Mouse (Mus musculus): ENCODE measurements around the gene Zbtb25.

Gene Zbtb25

GRCm38 (mm10) chr12:76377059-76377458, 7.7 kb upstream of the Zbtb25 start:
- CTCF ChIA-PET: no interaction called here

- CTCF ChIA-PET: no interaction called here
These were observed 7.2 kb upstream of the Zbtb25 start for GRCm38 (mm10) chr12:76376649-76377048.

GRCm38 (mm10) chr12:76375506-76375905, 6.1 kb upstream of the Zbtb25 start:
- CTCF ChIA-PET: no interaction called here

GRCm38 (mm10) chr12:76374911-76375310, 5.5 kb upstream of the Zbtb25 start:
- CTCF ChIA-PET: no interaction called here

GRCm38 (mm10) chr12:76373991-76374390, 4.6 kb upstream of the Zbtb25 start:
- CTCF ChIA-PET: interaction anchor here (0.6 kb wide), 1 partner anchor 26 kb away, joined by 7 read pairs; no protein-coding TSS in a partner anchor

- CTCF ChIA-PET: interaction anchor here (0.6 kb wide), 1 partner anchor 41 kb away, joined by 8 read pairs; no protein-coding TSS in a partner anchor
These were observed 3.7 kb upstream of the Zbtb25 start for GRCm38 (mm10) chr12:76372881-76373818.

GRCm38 (mm10) chr12:76372046-76372445, 2.6 kb upstream of the Zbtb25 start:
- CTCF ChIA-PET: no interaction called here

- CTCF ChIA-PET: no interaction called here
These were observed 1.6 kb upstream of the Zbtb25 start for GRCm38 (mm10) chr12:76370831-76371571.

GRCm38 (mm10) chr12:76369978-76370830, 802 bp upstream of the Zbtb25 start, which contains the start of gene Zbtb1:
TSS of gene Zbtb1 (plus strand) at chr12:76370266.
- CTCF ChIA-PET: no interaction called here

GRCm38 (mm10) chr12:76368790-76369205, 604 bp downstream of the Zbtb25 start:
- CTCF ChIA-PET: no interaction called here

- CTCF ChIA-PET: no interaction called here
These were observed 1.1 kb downstream of the Zbtb25 start for GRCm38 (mm10) chr12:76368201-76368789.

GRCm38 (mm10) chr12:76367096-76367995, 2.1 kb downstream of the Zbtb25 start:
- CTCF ChIA-PET: no interaction called here

GRCm38 (mm10) chr12:76366276-76366675, 3.1 kb downstream of the Zbtb25 start:
- CTCF ChIA-PET: no interaction called here

GRCm38 (mm10) chr12:76362303-76362676, 7.1 kb downstream of the Zbtb25 start:
- CTCF ChIA-PET: no interaction called here

- CTCF ChIA-PET: interaction anchor here (0.6 kb wide), 1 partner anchor 21 kb away, joined by 3 read pairs; no protein-coding TSS in a partner anchor
These were observed 7.7 kb downstream of the Zbtb25 start for GRCm38 (mm10) chr12:76361405-76362302.

- CTCF ChIA-PET: interaction anchor here (0.6 to 0.7 kb wide), 2 partner anchors 21 to 41 kb away, joined by 3 to 4 read pairs; no protein-coding TSS in a partner anchor
These were observed 8.5 kb downstream of the Zbtb25 start for GRCm38 (mm10) chr12:76360868-76361267.

- CTCF ChIA-PET: no interaction called here
These were observed 19.7 kb downstream of the Zbtb25 start for GRCm38 (mm10) chr12:76349680-76350220.

GRCm38 (mm10) chr12:76345759-76346455, 23.5 kb downstream of the Zbtb25 start:
- CTCF ChIA-PET: interaction anchor here (0.6 to 0.9 kb wide), 4 partner anchors 34 to 199 kb away, joined by 3 to 8 read pairs (median 5); no protein-coding TSS in a partner anchor

Data from spleen, embryonic (tissue).